Mouse (Mus musculus) kidney, postnatal 4 days (tissue): ENCODE results near the gene Prph.

ENCODE experiments used
- DNase-seq, 2 experiments: peaks; one replicate each; pipeline ENCODE4 v3.0.0; 2021; ENCODE audit warnings: mixed read lengths in 2 of 2

The Prph gene

DNA sequence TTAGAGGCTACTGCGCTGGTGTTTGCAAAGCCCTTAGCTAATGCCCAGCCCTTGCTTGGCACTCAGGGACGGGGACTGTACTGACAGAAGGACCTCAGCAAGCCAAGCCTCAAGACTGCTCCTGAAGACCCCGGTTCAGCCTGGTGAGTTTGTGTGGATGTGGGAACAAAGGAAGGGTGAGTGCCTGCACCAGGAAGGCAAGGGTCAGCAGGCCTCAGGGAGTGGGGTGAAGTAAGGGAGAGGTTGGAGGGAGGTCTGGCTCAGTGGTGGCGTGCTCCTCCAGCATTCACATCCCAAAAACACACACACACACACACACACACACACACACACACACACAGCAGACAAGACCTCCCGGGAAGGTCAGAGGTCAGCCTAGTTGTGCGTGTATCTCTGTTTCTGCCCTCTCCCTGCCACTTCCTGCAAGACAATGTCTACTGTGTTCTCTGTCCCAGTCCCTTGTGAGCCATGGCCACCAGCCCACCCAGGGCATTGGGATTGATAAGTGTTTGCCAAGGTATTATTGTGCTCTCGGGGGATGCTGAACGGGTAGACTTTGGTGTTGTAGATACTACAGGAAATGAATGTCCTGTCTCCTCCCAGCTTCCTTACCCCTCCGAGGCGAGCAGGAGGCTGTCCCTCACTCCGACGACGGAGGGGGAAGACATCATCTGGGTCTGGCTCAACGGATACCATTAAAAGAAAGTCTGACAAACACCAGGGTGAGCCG lies 23.4 kb downstream of the Prph start:
- no peak for DNase-seq

- no peak for DNase-seq
These were observed 24.8 kb downstream of the Prph start for GRCm38 (mm10) chr15:99079804-99080203.

DNA sequence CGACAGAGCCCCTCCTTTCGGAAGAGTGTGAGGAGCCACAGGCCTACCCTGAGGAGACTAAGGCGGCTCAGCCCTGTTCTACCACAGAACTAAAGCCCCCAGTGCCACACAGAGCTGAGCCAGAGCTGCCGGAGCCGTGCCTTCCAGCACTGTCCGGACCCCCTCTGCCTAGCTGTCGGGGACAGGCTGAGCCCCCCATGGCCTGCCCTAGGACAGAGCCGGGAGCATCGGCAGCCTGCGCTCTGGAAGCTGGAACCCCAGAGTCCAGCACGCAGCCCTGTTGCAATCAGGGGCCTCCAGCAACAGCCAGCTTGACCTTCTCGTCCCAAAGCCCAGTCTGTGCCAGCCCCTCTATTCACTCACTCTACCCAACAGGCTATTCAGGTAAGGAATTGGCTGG lies 27.3 kb downstream of the Prph start:
- no peak for DNase-seq

GRCm38 (mm10) chr15:99082840-99083239 lies 27.9 kb downstream of the Prph start:
- no peak for DNase-seq

DNA sequence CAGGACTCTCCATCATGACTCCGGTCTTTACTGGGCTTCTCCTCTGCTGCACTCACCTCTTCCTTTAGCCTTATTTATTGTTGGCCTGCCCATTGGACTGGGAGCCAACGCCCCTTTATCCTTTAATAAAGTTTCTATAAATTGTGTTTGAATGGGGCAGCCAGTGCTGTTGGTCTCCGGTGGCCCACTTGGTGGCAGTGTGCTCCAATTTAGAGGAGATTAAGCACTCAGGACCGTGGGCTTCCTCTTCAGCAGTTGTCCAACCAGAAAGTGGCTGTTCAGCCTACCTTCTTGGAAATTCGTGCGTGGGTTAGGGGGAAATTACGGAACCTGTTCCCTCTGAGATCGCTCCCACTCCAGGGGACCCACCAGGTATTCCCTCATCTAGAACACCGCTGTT lies 28.3 kb downstream of the Prph start:
- DNase-seq = peak; percentile 78 to 83

DNA sequence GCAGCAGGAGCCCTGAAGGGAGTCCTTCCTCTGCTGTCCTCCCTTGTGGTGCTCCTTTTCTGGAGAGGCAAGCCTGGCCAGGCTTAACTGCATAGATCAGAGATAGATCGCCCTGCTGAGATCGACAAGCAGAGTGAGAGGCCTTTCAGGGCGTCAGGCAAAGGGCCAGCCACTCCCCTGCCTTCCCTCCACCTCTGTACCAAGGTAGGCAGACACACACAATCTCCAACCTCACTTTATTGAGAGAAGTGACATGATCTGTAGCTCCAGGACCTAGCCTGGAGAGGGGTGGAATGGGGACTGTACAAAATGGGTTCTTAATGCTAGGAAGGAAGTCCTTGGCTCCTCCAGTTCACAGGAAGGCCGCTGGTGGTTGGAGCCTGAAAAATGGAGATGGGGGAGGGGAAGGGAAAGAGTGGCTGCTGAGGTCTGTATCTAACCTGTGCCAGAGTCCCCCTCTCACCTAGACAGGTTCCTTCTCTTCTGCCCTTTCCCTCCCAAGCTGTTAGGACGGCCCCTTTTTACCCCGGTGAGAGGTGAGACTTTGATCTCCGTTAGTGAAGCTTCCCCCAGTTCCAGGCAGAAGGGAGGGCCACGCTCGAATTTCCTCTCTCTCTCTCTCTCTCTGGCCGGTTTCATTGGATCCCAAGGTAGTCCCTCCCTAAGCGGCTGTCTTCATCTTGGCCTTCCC lies 29.0 kb downstream of the Prph start:
- peak; percentile 31 to 58 for DNase-seq

DNA sequence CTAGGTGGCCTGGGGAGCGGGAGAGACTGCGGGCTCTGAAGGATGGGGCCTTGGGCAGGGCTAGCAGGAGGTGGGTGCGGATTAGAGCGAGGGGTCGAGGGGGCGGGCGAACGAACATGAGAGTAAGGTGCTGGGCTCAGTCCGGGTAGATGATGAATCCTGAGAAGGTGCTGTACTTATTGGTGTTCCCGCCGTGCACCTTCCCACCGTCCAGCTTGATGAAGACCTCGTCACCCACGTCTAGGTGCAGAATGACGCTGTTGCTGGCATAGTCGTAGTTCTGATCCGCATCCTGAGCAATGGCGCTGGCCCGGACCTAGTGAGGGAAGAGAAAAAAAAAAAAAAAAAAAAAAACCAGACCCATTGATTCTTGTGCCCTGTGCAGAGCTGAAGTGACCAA lies 29.6 kb downstream of the Prph start:
- DNase-seq = no peak

GRCm38 (mm10) chr15:99085997-99086396 lies 31.0 kb downstream of the Prph start:
- no peak for DNase-seq

DNA sequence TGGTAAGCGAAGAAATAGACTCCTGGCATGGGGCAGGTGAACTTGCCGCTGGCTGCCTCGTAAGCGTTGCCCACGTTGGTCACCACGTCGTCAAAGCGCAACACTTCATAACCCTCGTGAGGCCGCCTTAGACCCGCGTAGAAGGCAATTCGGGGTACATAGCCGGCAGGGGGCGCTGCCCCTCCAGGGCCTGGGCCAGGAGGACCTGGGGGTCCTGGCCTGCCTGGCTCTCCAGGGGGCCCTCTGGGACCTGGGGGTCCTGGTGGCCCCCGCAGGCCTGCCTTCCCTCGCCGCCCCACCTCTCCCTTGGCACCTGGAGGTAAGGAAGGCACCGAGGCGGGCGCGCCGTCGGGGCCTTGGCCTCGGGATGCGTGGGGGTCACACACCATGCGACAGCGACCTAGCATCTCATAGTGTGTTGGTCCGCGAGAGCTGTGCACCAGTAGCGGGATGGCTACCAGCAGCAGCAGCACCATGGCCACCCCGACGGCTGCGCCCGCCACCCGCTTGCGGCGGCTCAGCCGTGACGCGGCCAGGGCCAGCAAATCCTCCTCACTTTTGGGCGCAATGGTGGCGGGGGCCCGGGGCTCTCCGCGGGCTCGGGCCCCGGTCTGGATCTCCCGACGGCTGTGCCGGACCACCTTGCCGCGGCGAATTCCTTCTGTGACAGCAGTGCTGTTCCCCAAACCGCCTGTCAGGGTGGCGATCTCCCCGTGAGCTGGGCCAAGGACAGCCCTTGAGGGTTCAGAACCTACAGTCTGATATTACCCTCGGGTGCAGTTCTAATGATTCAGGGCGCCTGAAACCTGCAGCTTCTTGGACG lies 32.5 kb downstream of the Prph start, which contains the start of gene C1ql4:
C1ql4 (minus strand) TSS at position 565 of the 823 bp plus-strand sequence.
- DNase-seq = peak; percentile 68 to 74

DNA sequence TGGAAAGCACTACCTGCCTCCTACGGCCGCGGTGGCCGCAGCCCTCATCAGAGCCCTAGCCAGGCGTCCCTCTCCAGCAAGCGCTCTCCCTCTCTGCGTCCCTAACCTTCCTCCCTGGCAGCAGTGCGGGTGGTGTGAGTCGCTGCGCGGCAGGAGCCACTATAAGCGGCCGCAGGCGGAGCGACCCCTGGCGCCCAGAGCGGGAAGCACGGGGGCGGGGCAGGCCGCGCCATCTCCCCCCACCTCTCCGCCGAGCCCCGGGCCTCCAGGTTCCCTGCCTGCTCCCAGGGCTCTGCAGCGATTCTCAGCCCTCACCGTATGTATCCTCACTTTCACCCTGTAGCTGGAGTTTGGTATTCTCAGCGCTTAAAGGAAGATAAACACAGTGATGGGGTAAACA lies 33.3 kb downstream of the Prph start:
- peak; percentile 92 to 94 for DNase-seq

- DNase-seq = peak; percentile 65 to 73
These were observed 34.1 kb downstream of the Prph start for GRCm38 (mm10) chr15:99089069-99089468.

GRCm38 (mm10) chr15:99092870-99093269 lies 37.9 kb downstream of the Prph start, which contains the start of gene Dnajc22:
TSS of gene Dnajc22 (plus strand) at chr15:99093170.
- DNase-seq = no peak

DNA sequence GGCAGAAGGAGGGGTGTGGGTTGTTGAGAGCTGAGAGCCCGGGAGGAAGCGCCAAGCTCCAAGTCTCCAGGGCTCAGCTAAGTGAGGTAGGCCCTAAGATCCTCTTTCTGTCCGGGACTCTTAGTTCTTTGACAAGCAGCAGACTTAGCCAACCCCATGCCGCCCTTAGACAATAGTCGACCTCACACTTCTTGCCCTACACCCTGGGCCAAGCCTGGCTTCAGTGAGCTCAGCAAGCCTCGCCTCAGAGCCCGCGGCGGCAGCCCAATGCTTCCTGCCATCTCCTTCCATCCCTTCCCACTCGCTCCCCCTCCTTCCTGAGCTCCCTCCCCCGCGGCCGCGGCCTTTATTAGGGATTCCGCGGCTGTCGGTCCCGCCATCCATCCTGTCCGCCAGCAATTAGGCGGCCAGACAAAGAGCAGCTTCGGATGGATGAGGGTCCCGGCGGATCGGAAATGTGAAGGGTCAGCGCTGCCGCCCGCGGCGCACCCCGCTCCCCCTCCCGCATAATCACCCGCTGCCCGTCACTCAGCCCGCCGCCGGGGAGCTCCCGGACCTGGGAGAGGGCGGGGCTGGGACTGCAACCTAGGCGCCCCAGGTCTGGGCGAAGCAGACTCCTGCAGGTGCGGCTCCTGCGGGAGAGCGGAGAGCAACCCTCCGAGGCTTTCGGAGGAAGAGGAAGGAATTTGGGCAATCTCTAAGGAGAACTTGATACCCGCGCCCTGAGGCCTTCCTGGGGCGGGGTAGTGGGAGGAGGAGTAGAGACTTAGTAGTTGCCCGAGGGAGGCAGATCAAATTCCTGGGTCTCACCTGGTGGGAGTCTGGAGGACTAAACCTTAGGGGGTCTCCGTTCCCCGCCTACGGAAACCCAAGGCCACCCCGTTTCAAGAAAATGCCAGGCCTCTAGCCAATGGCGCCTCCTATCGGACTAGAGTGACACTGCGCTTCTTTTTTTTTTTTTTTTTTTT lies 38.6 kb downstream of the Prph start:
- DNase-seq = peak; percentile 72 to 82

DNA sequence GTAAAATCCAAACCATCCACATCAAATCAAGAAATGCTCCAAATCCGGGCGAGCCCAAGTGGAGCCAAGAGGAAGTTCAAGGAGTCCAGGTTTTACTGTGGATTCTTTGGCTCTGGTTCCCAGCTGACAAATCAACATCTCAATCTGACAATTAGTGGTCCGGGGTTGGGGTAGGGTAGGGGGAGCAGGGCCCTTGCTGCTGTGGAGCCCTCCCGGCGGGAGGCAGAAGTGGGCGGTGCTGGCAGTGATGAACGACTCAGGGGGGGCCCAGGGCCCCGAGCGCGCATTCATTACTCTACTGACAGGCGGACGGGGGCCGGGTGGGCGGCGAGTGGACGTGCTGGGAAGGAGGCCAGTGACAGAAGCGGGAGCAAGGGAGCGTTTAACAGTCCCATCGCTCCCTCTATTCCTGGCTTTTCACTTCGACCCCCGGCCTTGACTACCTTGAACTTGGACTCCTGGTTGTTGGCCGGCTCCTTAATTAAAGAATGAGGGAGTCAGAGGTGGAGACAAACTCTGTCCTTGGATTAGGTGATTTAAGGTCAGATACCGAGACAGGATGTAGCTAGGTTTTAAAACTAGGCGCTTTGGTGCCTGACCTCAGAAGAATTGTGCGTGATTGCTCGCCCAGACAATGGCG lies 39.8 kb downstream of the Prph start:
- DNase-seq = peak; percentile 76 to 85

DNA sequence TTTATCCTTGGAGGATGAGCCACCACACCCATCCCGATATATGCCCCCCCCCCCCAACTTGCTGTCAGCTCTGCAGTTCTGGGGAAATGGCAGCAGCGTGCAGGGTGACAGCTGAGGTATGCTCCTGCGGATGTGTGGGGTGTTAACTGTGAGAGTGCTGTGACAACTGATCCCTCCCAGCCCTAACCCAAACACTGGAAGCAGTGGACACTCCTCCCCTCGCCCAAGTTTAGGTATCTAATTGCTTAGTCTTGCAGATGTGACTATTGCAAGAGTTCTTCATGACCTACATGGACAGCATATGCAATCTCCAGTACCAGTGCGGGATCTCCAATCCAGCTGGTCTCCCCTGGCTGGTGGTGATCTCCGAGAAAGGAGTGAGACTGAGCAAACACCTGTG lies 40.4 kb downstream of the Prph start:
- no peak for DNase-seq

DNA sequence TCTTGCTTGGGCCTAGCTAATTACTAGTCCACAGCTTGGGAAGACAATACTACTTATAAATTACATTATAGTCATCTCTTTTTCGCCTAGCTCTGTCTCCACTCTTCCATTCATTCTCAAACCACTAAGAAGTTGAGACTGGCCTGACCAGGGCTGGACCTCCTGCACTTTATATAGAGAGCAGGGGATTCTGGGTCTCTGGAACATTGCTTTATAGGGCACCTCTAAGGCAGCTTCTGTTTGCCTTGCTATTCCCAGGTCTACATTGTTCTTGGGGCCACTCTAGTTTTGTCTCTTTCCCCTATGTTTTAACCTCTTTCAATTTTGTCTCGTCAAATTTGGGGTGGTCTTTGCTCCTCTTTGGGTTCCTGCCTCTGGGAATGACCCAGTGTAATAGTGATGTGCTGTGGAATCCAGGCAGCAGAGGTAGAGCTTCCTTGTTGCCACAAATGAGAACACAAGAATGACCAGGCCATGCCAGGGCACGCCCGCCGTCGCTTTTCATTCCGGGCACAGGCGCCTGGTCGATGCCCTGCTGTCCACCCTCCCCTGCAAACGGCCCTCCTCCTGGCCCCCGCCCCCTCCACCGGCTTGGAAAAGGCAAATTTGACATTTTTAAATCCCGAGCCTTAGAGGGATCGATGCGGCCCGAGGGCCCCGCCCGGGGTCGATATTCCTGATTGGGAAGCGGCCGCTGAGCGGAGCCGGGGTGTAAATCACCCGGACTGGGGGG lies 41.3 kb downstream of the Prph start:
- DNase-seq = no peak

GRCm38 (mm10) chr15:99096831-99097500 lies 42.0 kb downstream of the Prph start:
- peak; percentile 76 to 85 for DNase-seq

GRCm38 (mm10) chr15:99097840-99098492 lies 43.0 kb downstream of the Prph start:
- DNase-seq = peak; percentile 64 to 76

DNA sequence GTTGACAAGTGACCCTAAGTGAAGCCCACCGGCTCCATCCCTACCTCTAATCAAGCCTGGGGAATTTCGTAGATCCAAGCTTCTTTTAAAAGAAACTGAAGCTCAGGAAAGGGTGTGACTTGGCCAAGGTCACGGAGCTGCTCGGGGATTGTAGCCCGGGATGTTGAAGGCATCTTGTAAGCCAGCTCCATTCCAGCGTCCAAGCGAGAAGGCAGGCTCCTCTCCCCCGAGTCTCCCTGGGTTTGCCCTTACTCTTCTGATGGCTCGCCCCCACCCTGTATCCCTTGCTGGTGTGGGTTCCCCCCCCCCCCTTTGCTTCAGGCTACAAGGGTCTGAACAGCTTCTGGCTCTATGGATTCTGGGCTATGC lies 43.5 kb downstream of the Prph start:
- DNase-seq = peak in 1 of 2 experiments; percentile 36

- DNase-seq = peak; percentile 84 to 91
These were observed 44.2 kb downstream of the Prph start for GRCm38 (mm10) chr15:99099139-99099556.
